Mouse (Mus musculus) hindbrain, embryonic 14.5 days (tissue): ENCODE results near the gene 1700015G11Rik. TPM values are rescaled to one million over a fixed set of nuclear protein-coding genes. Genes with fewer than 3 reads are reported as not detected.

Experiments
- ATAC-seq: fragments of 200-750 bp; cut with Nextera tagmentation; 2 replicates; pipeline ENCODE4 v1.8.0; 2017; ENCODE audit warnings: moderate number of reproducible peaks, mild to moderate bottlenecking, moderate TSS enrichment, moderate library complexity; ENCODE audit not compliant: low FRiP score
- DNase-seq: peaks from one replicate; pipeline ENCODE4 v3.0.0-alpha.2; 2015; ENCODE audit warnings: low spot score
- H3K27ac ChIP-seq: fragments of 300-500 bp; sonication (generic); 2 replicates; pipeline ENCODE4 v1.5.1; 2014; ENCODE audit warnings: mild to moderate bottlenecking, moderate library complexity
- H3K27me3 ChIP-seq: fragments of 300-500 bp; sonication (generic); 2 replicates; pipeline ENCODE4 v1.6.1; 2014; ENCODE audit warnings: mild to moderate bottlenecking, low read length, mixed read lengths; ENCODE audit not compliant: control insufficient read depth, insufficient read depth
- H3K36me3 ChIP-seq: fragments of 300-500 bp; sonication (generic); replicated peaks from 2 replicates; pipeline ENCODE4 v1.6.1; 2014; ENCODE audit not compliant: control insufficient read depth, insufficient read depth
- H3K4me1 ChIP-seq: fragments of 300-500 bp; sonication (generic); replicated peaks from 2 replicates; pipeline ENCODE4 v1.6.1; 2014; ENCODE audit warnings: antibody characterized with exemption, low read length, mixed read lengths; ENCODE audit not compliant: control insufficient read depth, insufficient read depth
- H3K4me2 ChIP-seq: fragments of 300-500 bp; sonication (generic); replicated peaks from 2 replicates; pipeline ENCODE4 v1.6.1; 2014; ENCODE audit warnings: mild to moderate bottlenecking, moderate library complexity
- H3K4me3 ChIP-seq: fragments of 300-500 bp; sonication (generic); replicated peaks from 2 replicates; pipeline ENCODE4 v1.5.1; 2014; ENCODE audit warnings: mild to moderate bottlenecking, low read length
- H3K9ac ChIP-seq: fragments of 300-500 bp; sonication (generic); 2 replicates; pipeline ENCODE4 v1.6.1; 2014
- H3K9me3 ChIP-seq: fragments of 300-500 bp; sonication (generic); 2 replicates; pipeline ENCODE4 v1.6.1; 2016; ENCODE audit warnings: low read length; ENCODE audit not compliant: control insufficient read depth
- WGBS: fragments of 180-500 bp; shearing (Covaris S2); extraction: QIAGEN DNeasy Blood & Tissue Kit; methylation state at CpG from one replicate; pipeline ENCODE4 v1.1.7; 2014; 5-methylcytosine and 5-hydroxymethylcytosine counted together
- polyA plus RNA-seq: library from polyadenylated mRNA; unstranded; fragments of >200 nt; fragmentation: Nextera tagmentation; extraction: Ambion mirVana; gene quantifications from 2 replicates; pipeline ENCODE4 v1.2.1, GENCODE M21; 2014

The 1700015G11Rik gene
- polyA plus RNA-seq = not detected in 2 replicates

GRCm38 (mm10) chr7:52015628-52016027, at the start of gene 1700015G11Rik:
TSS of gene 1700015G11Rik (minus strand) at chr7:52015728.
- ATAC-seq = no peak
- H3K27ac ChIP-seq = no peak within 1 kb of the TSS
- H3K9me3 ChIP-seq = no peaks in the 10 kb centered on the region
- H3K4me2 ChIP-seq = no peak within 1 kb of the TSS
- H3K36me3 ChIP-seq = no peaks in the 10 kb centered on the region
- no peak within 1 kb of the TSS for H3K4me3 ChIP-seq
- H3K27me3 ChIP-seq = no peaks in the 10 kb centered on the region
- H3K9ac ChIP-seq = no peak within 1 kb of the TSS
- 87% methylated on average over 3 of the region's 3 CpGs for WGBS
- no peaks in the 10 kb centered on the region for H3K4me1 ChIP-seq
- DNase-seq = no peak

GRCm38 (mm10) chr7:52056954-52057353, 41.4 kb upstream of the 1700015G11Rik start:
- no peaks in the 10 kb centered on the region for H3K36me3 ChIP-seq
- no peaks in the 10 kb centered on the region for H3K9me3 ChIP-seq
- H3K4me2 ChIP-seq = no peak overlapping the region
- ATAC-seq = peak; percentile 11; the same call in 1 of the 2 replicates
- WGBS = 52% methylated on average over 2 of the region's 2 CpGs
- no peak for DNase-seq
- no peaks in the 10 kb centered on the region; the same call in 1 of the 2 replicates for H3K4me1 ChIP-seq
- H3K9ac ChIP-seq = no peak overlapping the region
- no peak overlapping the region for H3K27ac ChIP-seq
- no peak overlapping the region for H3K4me3 ChIP-seq
- no peaks in the 10 kb centered on the region for H3K27me3 ChIP-seq

GRCm38 (mm10) chr7:52056274-52056673, 40.7 kb upstream of the 1700015G11Rik start:
- Histone ChIP-seq H3K9me3 (no peaks in the 10 kb centered on the region), H3K9ac (no peak overlapping the region), H3K27ac (no peak overlapping the region), H3K36me3 (no peaks in the 10 kb centered on the region), H3K4me1 (no peaks in the 10 kb centered on the region; the same call in 1 of the 2 replicates), H3K4me3 (no peak overlapping the region), H3K4me2 (no peak overlapping the region), H3K27me3 (no peaks in the 10 kb centered on the region)
- DNase-seq = no peak
- peak; percentile 76; the same call in 1 of the 2 replicates for ATAC-seq
- WGBS = 39% methylated on average over 4 of the region's 4 CpGs

DNA sequence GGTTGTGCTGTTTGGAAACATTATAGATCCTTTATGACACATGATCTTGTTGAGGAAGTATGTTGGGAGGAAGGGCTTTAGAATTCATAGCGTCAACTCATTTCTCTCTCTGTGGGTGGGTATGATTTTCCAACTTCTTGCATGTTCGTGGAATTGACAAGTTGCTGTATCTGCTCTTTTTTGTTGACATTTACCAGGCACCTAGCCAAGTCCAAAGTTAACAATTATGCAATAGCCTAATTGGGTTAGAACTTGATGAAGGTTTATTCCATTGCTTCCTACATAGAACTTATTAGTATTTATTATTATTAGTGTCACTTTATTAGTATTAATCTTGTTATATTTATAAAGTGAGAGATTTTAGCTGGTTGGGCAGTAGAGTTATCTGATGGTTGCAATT, 40.3 kb upstream of the 1700015G11Rik start:
- no peaks in the 10 kb centered on the region; the same call in 1 of the 2 replicates for H3K4me1 ChIP-seq
- H3K9me3 ChIP-seq = no peaks in the 10 kb centered on the region
- no peak for ATAC-seq
- no peak overlapping the region for H3K4me3 ChIP-seq
- no peak overlapping the region for H3K27ac ChIP-seq
- no peak overlapping the region for H3K9ac ChIP-seq
- WGBS = 50% methylated on average over 2 of the region's 2 CpGs
- H3K4me2 ChIP-seq = no peak overlapping the region
- DNase-seq = no peak
- H3K36me3 ChIP-seq = no peaks in the 10 kb centered on the region
- H3K27me3 ChIP-seq = no peaks in the 10 kb centered on the region

- Histone ChIP-seq H3K9ac (no peak overlapping the region), H3K27me3 (no peaks in the 10 kb centered on the region), H3K36me3 (no peaks in the 10 kb centered on the region), H3K4me3 (no peak overlapping the region), H3K4me1 (no peaks in the 10 kb centered on the region), H3K4me2 (no peak overlapping the region), H3K9me3 (peaks cover 10% of the 10 kb centered on the region; the same call in 1 of the 2 replicates), H3K27ac (no peak overlapping the region)
- DNase-seq = peak; percentile 95
- peak; percentile 74; the same call in 1 of the 2 replicates for ATAC-seq
- 49% methylated on average over 8 of the region's 8 CpGs for WGBS
Observed at GRCm38 (mm10) chr7:52037600-52038582, 22.4 kb upstream of the 1700015G11Rik start.

DNA sequence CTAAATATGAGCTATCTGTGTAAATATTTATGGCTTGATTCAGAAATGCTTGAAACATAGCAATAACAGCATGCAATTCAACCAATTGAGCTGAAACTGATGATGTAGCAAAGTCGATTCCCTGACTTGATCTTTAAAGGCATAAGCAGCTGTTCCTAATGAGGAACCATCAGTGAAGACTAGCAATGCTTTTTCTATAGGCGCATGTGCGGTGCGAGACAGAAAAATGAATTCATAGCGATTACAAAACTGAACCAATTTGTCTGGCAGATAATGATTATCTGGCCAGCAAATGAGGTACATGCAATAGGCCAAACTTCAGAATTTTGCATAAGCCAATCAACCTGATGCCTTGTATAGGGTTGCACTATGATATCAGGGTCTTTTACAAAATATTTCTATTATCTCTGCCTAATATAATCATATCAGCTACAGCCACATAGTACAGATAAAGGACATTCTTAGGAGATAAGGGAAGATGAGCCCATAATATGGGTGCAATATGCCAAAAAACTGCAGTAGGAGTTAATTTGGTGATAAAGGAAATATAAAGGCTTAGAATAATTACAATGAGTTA, 8.6 kb upstream of the 1700015G11Rik start:
- 88% methylated on average over 5 of the region's 5 CpGs for WGBS
- H3K4me3 ChIP-seq = no peak overlapping the region
- H3K27me3 ChIP-seq = no peaks in the 10 kb centered on the region
- no peak for DNase-seq
- no peaks in the 10 kb centered on the region for H3K36me3 ChIP-seq
- no peak overlapping the region for H3K27ac ChIP-seq
- ATAC-seq = no peak
- no peaks in the 10 kb centered on the region for H3K4me1 ChIP-seq
- H3K9me3 ChIP-seq = no peaks in the 10 kb centered on the region
- no peak overlapping the region for H3K9ac ChIP-seq
- no peak overlapping the region for H3K4me2 ChIP-seq

DNA sequence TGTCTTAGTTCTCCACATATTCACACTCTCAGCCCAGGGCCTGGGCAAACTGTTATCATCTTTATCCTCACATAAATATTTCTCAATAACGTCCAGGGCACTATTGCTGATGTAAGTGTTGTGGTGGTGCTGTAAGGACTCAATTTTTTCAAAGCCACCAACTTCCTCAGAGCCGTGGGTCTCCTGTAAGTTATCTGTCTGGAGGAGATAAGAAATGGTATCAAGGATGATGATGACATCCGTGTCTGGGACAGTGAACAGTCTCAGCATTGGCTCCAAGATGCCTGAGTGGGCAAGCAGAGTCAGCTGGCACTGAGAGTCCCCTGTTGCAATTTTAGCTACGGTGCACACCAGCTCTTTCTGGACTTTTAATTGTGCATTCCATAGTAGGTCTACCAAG, 6.5 kb upstream of the 1700015G11Rik start:
- WGBS = 94% methylated on average over 4 of the region's 4 CpGs

DNA sequence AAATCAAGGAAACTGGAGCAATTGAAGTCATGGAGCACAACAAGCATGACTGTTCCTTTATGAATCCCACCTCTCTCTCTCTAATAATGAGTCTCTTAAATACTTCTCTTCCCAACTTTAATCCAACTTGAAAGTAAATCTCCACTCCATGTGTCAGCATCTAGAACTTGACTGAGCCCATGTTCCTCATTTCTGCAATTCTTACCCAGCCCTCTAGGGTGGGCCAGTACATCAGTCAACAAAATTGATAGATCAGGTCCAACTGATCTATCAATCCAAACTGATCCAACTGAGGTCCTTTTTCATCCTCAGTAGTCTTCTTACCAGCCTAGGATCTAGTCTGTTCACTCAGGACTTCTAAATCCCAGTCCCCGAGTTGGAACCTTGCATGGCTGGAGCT, 348 bp downstream of the 1700015G11Rik start:
- Histone ChIP-seq H3K36me3 (no peaks in the 10 kb centered on the region), H3K4me2 (no peak overlapping the region), H3K4me3 (no peak overlapping the region), H3K9me3 (no peaks in the 10 kb centered on the region), H3K27ac (no peak overlapping the region), H3K27me3 (no peaks in the 10 kb centered on the region), H3K4me1 (no peaks in the 10 kb centered on the region), H3K9ac (no peak overlapping the region)
- 91% methylated on average over 1 of the region's 1 CpGs for WGBS
- ATAC-seq (no peak), DNase-seq (no peak)

More for the DNA sequence above, 6.5 kb upstream of the 1700015G11Rik start:
- DNase-seq (no peak), ATAC-seq (no peak)
- H3K36me3 ChIP-seq = no peaks in the 10 kb centered on the region
- H3K9me3 ChIP-seq = no peaks in the 10 kb centered on the region
- no peak overlapping the region for H3K4me3 ChIP-seq
- H3K4me1 ChIP-seq = no peaks in the 10 kb centered on the region
- no peak overlapping the region for H3K27ac ChIP-seq
- H3K4me2 ChIP-seq = no peak overlapping the region
- no peaks in the 10 kb centered on the region for H3K27me3 ChIP-seq
- no peak overlapping the region for H3K9ac ChIP-seq

DNA sequence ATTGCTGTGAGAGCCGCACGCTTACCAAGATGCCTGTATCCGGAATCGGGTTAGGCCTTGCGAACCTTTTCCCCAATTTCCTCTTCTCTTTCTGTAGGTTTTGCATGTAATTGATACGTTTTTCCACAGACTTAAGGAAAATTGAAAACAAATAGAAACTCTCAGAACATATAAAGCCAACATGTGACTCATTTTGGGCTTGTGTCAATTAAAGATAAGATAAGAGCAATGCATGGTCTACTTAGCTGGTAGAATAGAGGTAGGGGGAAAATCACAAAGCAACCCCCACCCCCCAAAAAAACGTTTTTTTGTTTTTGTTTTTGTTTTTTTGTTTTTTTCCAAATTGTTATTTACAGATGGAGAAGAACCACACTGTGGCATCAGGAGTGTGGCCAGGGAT, 2.1 kb downstream of the 1700015G11Rik start:
- H3K4me2 ChIP-seq = no peak overlapping the region
- H3K36me3 ChIP-seq = no peaks in the 10 kb centered on the region
- H3K9me3 ChIP-seq = no peaks in the 10 kb centered on the region
- H3K4me1 ChIP-seq = no peaks in the 10 kb centered on the region
- ATAC-seq = no peak
- H3K27ac ChIP-seq = no peak overlapping the region
- DNase-seq = no peak
- H3K27me3 ChIP-seq = no peaks in the 10 kb centered on the region
- 84% methylated on average over 7 of the region's 7 CpGs for WGBS
- no peak overlapping the region for H3K4me3 ChIP-seq
- no peak overlapping the region for H3K9ac ChIP-seq
